Mouse (Mus musculus) small intestine, adult 2 months (tissue): Measurements from ENCODE around the gene Smap1.

ENCODE experiments used
- CTCF ChIP-seq: fragments of 200-500 bp; IDR thresholded peaks from 2 replicates; pipeline ENCODE4 v1.5.1; 2012; ENCODE audit warnings: low read depth, mild to moderate bottlenecking, control low read depth, inconsistent platforms, low read length, moderate library complexity, mixed read lengths; ENCODE audit not compliant: insufficient replicate concordance, insufficient read length; ENCODE audit errors: extremely low read depth
- POLR2A ChIP-seq: fragments of 200-500 bp; IDR thresholded peaks from 2 replicates; pipeline ENCODE4 v1.6.1; 2012; ENCODE audit warnings: low read depth, mild to moderate bottlenecking, control low read depth, inconsistent platforms, low read length, moderate library complexity

DNA sequence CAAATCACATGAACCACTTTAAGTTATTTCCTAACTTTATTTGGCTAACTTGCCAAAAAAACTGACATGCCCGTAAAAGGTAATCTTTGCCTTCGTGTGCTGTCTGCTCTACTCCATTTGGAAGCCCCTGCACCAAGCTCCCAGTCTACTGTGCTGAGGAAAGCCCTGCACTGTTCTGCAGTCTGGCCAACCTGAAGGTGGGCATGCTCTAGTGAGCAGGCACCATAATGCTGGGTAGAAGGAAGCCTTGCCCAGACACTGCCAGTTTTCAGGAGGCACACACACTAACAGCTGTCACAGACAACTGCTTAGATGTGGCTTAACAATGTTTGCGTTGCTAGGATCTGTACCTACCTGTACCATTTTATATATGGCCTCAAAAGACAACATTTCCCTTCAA is 66.5 kb downstream of the Smap1 start:
- TF ChIP-seq CTCF (no peak), POLR2A (no peak)
